Mouse (Mus musculus) cortical plate, adult 2 months (tissue): Measurements from ENCODE around the gene Nprl3.

Source experiments
- CTCF ChIP-seq: fragments of 200-500 bp; IDR thresholded peaks from 2 replicates; pipeline ENCODE4 v1.5.1; 2011; ENCODE audit warnings: mild to moderate bottlenecking, control low read depth, low read length; ENCODE audit not compliant: insufficient read depth; ENCODE audit errors: extremely low read depth
- POLR2A ChIP-seq: fragments of 200-500 bp; IDR thresholded peaks from 2 replicates; pipeline ENCODE4 v1.6.1; 2011; ENCODE audit warnings: mild to moderate bottlenecking, low read length, control low read depth; ENCODE audit not compliant: insufficient read depth; ENCODE audit errors: extremely low read depth

- TF ChIP-seq CTCF = no peak
- TF ChIP-seq POLR2A = no peak
Measured at GRCm38 (mm10) chr11:32219287-32219686, 48.2 kb downstream of the Nprl3 start.
